Mouse (Mus musculus) forebrain, embryonic 11.5 days (tissue): ENCODE measurements at regions not wholly inside any gene's neighbourhood (a gene's known extent, or its start where the extent isn't known, plus 50 kb on each side); places are given as distances from the start of the nearest gene placed in this dataset.
A peak's percentile ranks its signal among the peaks of the same experiment; 100 is the strongest.

ENCODE experiments used
- ATAC-seq: fragments of 200-750 bp; cut with Nextera tagmentation; replicated peaks from 2 replicates; pipeline ENCODE4 v1.8.0; 2017; ENCODE audit warnings: moderate TSS enrichment; ENCODE audit not compliant: low FRiP score
- DNase-seq: peaks from one replicate; pipeline ENCODE4 v3.0.0-alpha.2; 2017; ENCODE audit warnings: low spot score
- H3K27ac ChIP-seq: fragments of 300-500 bp; sonication (generic); 2 replicates; pipeline ENCODE4 v1.5.1; 2014; ENCODE audit warnings: low read depth, low read length
- H3K27me3 ChIP-seq: fragments of 300-500 bp; sonication (generic); 2 replicates; pipeline ENCODE4 v1.6.1; 2014; ENCODE audit warnings: mild to moderate bottlenecking, low read length, mixed read lengths; ENCODE audit not compliant: control insufficient read depth, insufficient read depth
- H3K36me3 ChIP-seq: fragments of 300-500 bp; sonication (generic); 2 replicates; pipeline ENCODE4 v1.6.1; 2014; ENCODE audit warnings: mild to moderate bottlenecking, low read length, moderate library complexity, mixed read lengths; ENCODE audit not compliant: control insufficient read depth, insufficient read depth
- H3K4me1 ChIP-seq: fragments of 300-500 bp; sonication (generic); replicated peaks from 2 replicates; pipeline ENCODE4 v1.6.1; 2014; ENCODE audit warnings: low read length, mixed read lengths; ENCODE audit not compliant: control insufficient read depth, insufficient read depth
- H3K4me2 ChIP-seq: fragments of 300-500 bp; sonication (generic); 2 replicates; pipeline ENCODE4 v1.6.1; 2014; ENCODE audit warnings: low read depth, mild to moderate bottlenecking, low read length, moderate library complexity, mixed read lengths; ENCODE audit not compliant: severe bottlenecking
- H3K4me3 ChIP-seq: fragments of 300-500 bp; sonication (generic); 2 replicates; pipeline ENCODE4 v1.5.1; 2014; ENCODE audit warnings: low read depth, low read length
- H3K9ac ChIP-seq: fragments of 300-500 bp; sonication (generic); 2 replicates; pipeline ENCODE4 v1.6.1; 2014; ENCODE audit warnings: low read length
- H3K9me3 ChIP-seq: fragments of 300-500 bp; sonication (generic); 2 replicates; pipeline ENCODE4 v1.6.1; 2016; ENCODE audit warnings: low read length, mixed read lengths; ENCODE audit not compliant: control insufficient read depth
- WGBS: fragments of 180-500 bp; shearing (Covaris S2); extraction: QIAGEN DNeasy Blood & Tissue Kit; methylation state at CpG from one replicate; pipeline ENCODE4 v1.1.7; 2014; 5-methylcytosine and 5-hydroxymethylcytosine counted together

- H3K36me3 ChIP-seq = no peaks in the 10 kb centered on the region
- no peak for DNase-seq
- H3K27me3 ChIP-seq = no peaks in the 10 kb centered on the region
- H3K9ac ChIP-seq = no peak overlapping the region
- H3K4me2 ChIP-seq = no peak overlapping the region
- WGBS = 68% methylated on average over 4 of the region's 4 CpGs
- no peaks in the 10 kb centered on the region for H3K9me3 ChIP-seq
- ATAC-seq = no peak
- no peak overlapping the region for H3K4me3 ChIP-seq
- no peak overlapping the region for H3K27ac ChIP-seq
- no peaks in the 10 kb centered on the region for H3K4me1 ChIP-seq
Observed at GRCm38 (mm10) chr16:39135777-39136176, 243.3 kb downstream of the Igsf11 start.

- Histone ChIP-seq H3K27me3 (no peaks in the 10 kb centered on the region), H3K9me3 (no peaks in the 10 kb centered on the region), H3K9ac (no peak overlapping the region), H3K36me3 (no peaks in the 10 kb centered on the region), H3K4me1 (0 out of 2 replicates have a peak, but pooled peaks cover 2% of the 10 kb centered on the region), H3K4me2 (no peak overlapping the region), H3K4me3 (no peak overlapping the region), H3K27ac (no peak overlapping the region)
- WGBS = 46% methylated on average over 2 of the region's 2 CpGs
- no peak for DNase-seq
- ATAC-seq = no peak
Observed at GRCm38 (mm10) chr16:39147151-39147550, 254.7 kb downstream of the Igsf11 start.

- Histone ChIP-seq H3K27ac (no peak overlapping the region), H3K9ac (no peak overlapping the region), H3K36me3 (no peaks in the 10 kb centered on the region), H3K4me1 (0 out of 2 replicates have a peak, but pooled peaks cover 2% of the 10 kb centered on the region), H3K27me3 (no peaks in the 10 kb centered on the region), H3K4me3 (no peak overlapping the region), H3K9me3 (no peaks in the 10 kb centered on the region), H3K4me2 (no peak overlapping the region)
- 65% methylated on average over 9 of the region's 9 CpGs for WGBS
- ATAC-seq = peak; percentile 60; the same call in 1 of the 2 replicates
- no peak for DNase-seq
Observed at GRCm38 (mm10) chr16:39151325-39152318, 259.2 kb downstream of the Igsf11 start.

DNA sequence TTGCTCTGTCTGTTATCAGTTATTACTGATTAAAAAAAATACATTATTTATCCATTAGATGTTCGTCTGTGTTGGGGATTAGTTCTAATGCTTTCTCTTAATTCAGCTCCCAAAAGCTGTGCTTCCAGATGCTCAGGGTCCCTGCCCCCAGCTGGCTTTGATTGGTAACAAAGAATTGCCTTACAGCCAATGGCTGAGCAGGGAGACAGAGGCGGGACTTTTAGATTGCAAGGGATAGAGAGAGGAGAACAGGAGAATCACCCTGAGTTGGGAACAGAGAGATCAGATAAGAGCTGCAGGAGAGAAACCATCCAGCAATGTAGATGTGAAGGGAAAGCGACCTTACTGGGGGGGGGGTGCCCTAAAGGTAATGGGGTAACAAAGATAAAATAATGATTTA, 266.4 kb downstream of the Igsf11 start:
- DNase-seq = no peak
- no peaks in the 10 kb centered on the region for H3K27me3 ChIP-seq
- no peak overlapping the region for H3K27ac ChIP-seq
- H3K9ac ChIP-seq = no peak overlapping the region
- no peak overlapping the region for H3K4me2 ChIP-seq
- no peaks in the 10 kb centered on the region for H3K36me3 ChIP-seq
- ATAC-seq = 0 out of 2 replicates have a peak, but pooled peaks have one; percentile 33
- WGBS = 26% methylated on average over 3 of the region's 3 CpGs
- no peak overlapping the region for H3K4me3 ChIP-seq
- no peaks in the 10 kb centered on the region for H3K9me3 ChIP-seq
- H3K4me1 ChIP-seq = no peaks in the 10 kb centered on the region

GRCm38 (mm10) chr16:39159725-39160124, 267.3 kb downstream of the Igsf11 start:
- no peak overlapping the region for H3K4me2 ChIP-seq
- no peak overlapping the region for H3K27ac ChIP-seq
- H3K27me3 ChIP-seq = no peaks in the 10 kb centered on the region
- H3K9ac ChIP-seq = no peak overlapping the region
- H3K4me3 ChIP-seq = no peak overlapping the region
- no peak for DNase-seq
- no peaks in the 10 kb centered on the region for H3K36me3 ChIP-seq
- no peak for ATAC-seq
- no peaks in the 10 kb centered on the region for H3K9me3 ChIP-seq
- H3K4me1 ChIP-seq = no peaks in the 10 kb centered on the region
- 82% methylated on average over 7 of the region's 7 CpGs for WGBS

- Histone ChIP-seq H3K27me3 (no peaks in the 10 kb centered on the region), H3K36me3 (no peaks in the 10 kb centered on the region), H3K9ac (no peak overlapping the region), H3K4me1 (no peaks in the 10 kb centered on the region), H3K4me2 (no peak overlapping the region), H3K9me3 (no peaks in the 10 kb centered on the region), H3K27ac (no peak overlapping the region), H3K4me3 (no peak overlapping the region)
- ATAC-seq (no peak), DNase-seq (no peak)
- 23% methylated on average over 1 of the region's 1 CpGs for WGBS
Observed at GRCm38 (mm10) chr16:39162684-39163083, 270.2 kb downstream of the Igsf11 start.

- H3K27ac ChIP-seq = no peak overlapping the region
- H3K4me2 ChIP-seq = no peak overlapping the region
- no peak overlapping the region for H3K9ac ChIP-seq
- WGBS = 91% methylated on average over 4 of the region's 4 CpGs
- H3K4me1 ChIP-seq = no peaks in the 10 kb centered on the region
- no peaks in the 10 kb centered on the region for H3K9me3 ChIP-seq
- no peaks in the 10 kb centered on the region for H3K36me3 ChIP-seq
- DNase-seq = no peak
- ATAC-seq = no peak
- no peak overlapping the region for H3K4me3 ChIP-seq
- no peaks in the 10 kb centered on the region for H3K27me3 ChIP-seq
Observed at GRCm38 (mm10) chr16:39191861-39192260, 299.4 kb downstream of the Igsf11 start.

- no peak for ATAC-seq
- 88% methylated on average over 1 of the region's 1 CpGs for WGBS
Observed at GRCm38 (mm10) chr16:39195431-39195830, 303.0 kb downstream of the Igsf11 start.

DNA sequence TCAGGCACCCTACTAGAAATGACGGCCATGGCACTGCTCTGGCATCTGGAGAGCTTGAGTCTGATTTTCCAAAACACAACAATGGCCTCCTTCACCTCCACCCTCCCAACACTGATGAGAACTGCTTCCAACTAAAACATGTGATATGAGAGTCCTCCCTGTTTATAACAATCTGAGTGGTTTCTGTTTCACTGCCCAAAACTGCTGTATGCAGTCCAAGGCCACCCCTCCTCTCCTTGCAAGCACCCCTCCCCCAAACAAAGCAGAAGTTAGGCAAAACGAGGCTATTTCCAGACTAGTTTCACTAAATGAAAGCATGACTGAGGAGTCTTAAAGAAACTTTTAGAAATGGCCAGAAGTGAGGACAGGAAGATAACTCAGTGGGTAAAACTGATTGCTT, 304.4 kb downstream of the Igsf11 start:
- Histone ChIP-seq H3K27ac (no peak overlapping the region), H3K9ac (no peak overlapping the region), H3K4me1 (no peaks in the 10 kb centered on the region), H3K4me3 (no peak overlapping the region), H3K9me3 (no peaks in the 10 kb centered on the region), H3K36me3 (no peaks in the 10 kb centered on the region), H3K27me3 (no peaks in the 10 kb centered on the region), H3K4me2 (no peak overlapping the region)
- ATAC-seq = no peak
- DNase-seq = no peak
- 64% methylated on average over 2 of the region's 2 CpGs for WGBS

More at GRCm38 (mm10) chr16:39195431-39195830, 303.0 kb downstream of the Igsf11 start:
- Histone ChIP-seq H3K36me3 (no peaks in the 10 kb centered on the region), H3K9ac (no peak overlapping the region), H3K27ac (no peak overlapping the region), H3K27me3 (no peaks in the 10 kb centered on the region), H3K4me3 (no peak overlapping the region), H3K4me1 (no peaks in the 10 kb centered on the region), H3K9me3 (no peaks in the 10 kb centered on the region), H3K4me2 (no peak overlapping the region)
- DNase-seq = no peak
